Mouse (Mus musculus) gastrocnemius, postnatal 25 days (tissue): ENCODE results near the gene Gm16506. TPM values are rescaled to one million over a fixed set of nuclear protein-coding genes. Genes with fewer than 3 reads are reported as not detected.
"Not testable (repeated sequence)": the region's sequence is repeated elsewhere in the genome, so short reads cannot be mapped to it uniquely, and the experiment has no call there.

Experiments used
- DNase-seq: peaks from one replicate; pipeline ENCODE4 v3.0.0; 2022
- long read RNA-seq, 2 experiments: library from polyadenylated mRNA; stranded (forward); transcript quantifications; one replicate each; pipeline ENCODE4 v2.0.0; 2021
- total RNA-seq, 2 experiments: library from RNA; stranded (reverse); gene quantifications; 1 replicate in 1 of 2; 2 replicates in 1 of 2; pipeline ENCODE4 v1.2.3; 2021

Gene Gm16506
- total RNA-seq = not detected
- long read RNA-seq, experiment 1 = 0 reads
- long read RNA-seq, experiment 2 = 0 reads

GRCm38 (mm10) chr14:43727385-43727784, at the start of gene Gm16506:
Gm16506 (minus strand) TSS chr14:43727485.
- not testable (repeated sequence) for DNase-seq

DNA sequence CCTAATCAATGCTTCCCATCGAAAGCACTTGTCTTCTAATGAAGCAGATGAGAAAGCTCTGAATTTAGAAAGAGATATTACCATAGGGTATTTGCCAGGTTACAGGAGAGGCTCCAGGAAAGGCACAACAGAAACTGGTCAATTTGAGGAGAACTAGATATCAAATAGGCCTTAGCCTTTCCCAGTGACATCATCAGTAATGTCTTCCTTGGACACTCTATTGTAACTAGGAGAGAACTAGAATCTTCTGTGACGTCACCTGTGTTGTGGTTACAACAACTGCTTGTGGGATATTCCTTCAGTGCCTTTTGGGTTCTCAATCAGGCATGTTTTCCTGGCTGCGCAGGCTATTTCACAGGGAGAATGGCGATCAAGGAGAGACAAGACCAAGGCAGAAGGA, 20.3 kb upstream of the Gm16506 start, which contains the start of gene Gm6526:
Gene Gm6526, plus strand, starts transcription at position 301 of the 400 bp plus-strand sequence.
- not testable (repeated sequence) for DNase-seq

- DNase-seq = not testable (repeated sequence)
Measured at GRCm38 (mm10) chr14:43697621-43698020, 29.7 kb downstream of the Gm16506 start, which contains the start of gene Gm7324. Gm7324 (plus strand) TSS chr14:43697828.

GRCm38 (mm10) chr14:43677099-43677498, 50.2 kb downstream of the Gm16506 start, which contains the start of gene Gm8165:
Gm8165 (minus strand) TSS chr14:43677199.
- DNase-seq = not testable (repeated sequence)

Other genes with a start within 250 kb of the Gm16506 start
- gene Gm5799, start 183.9 kb downstream of the Gm16506 start, total RNA-seq = not detected
- not detected for gene Gm17654, start 148.3 kb downstream of the Gm16506 start, total RNA-seq
- not detected for gene Gm10375, start 119.5 kb downstream of the Gm16506 start, total RNA-seq
- gene Gm8165, start 50.3 kb downstream of the Gm16506 start, total RNA-seq = not detected
- under 1 TPM; 0.27 to 0.36 TPM for gene Gm7324, start 29.7 kb downstream of the Gm16506 start, total RNA-seq
- gene Gm6526, start 20.4 kb upstream of the Gm16506 start, total RNA-seq = not detected
- not detected for gene Gm8180, start 57.3 kb upstream of the Gm16506 start, total RNA-seq
- not detected for gene Ear1, start 148.0 kb upstream of the Gm16506 start, total RNA-seq
- gene Ear10, start 196.1 kb upstream of the Gm16506 start, total RNA-seq = not detected
- under 1 TPM in 1 of 2 experiments, not detected in 1; 0.28 TPM for gene Gm8113, start 197.9 kb upstream of the Gm16506 start, total RNA-seq
- not detected for gene Ang5, start 229.6 kb upstream of the Gm16506 start, total RNA-seq